Mouse (Mus musculus) myocyte (in vitro differentiated cells): Measurements from ENCODE around the gene Tex14. TPM values are rescaled to one million over a fixed set of nuclear protein-coding genes. Genes with fewer than 3 reads are reported as not detected.

ENCODE experiments used
- H3K27me3 ChIP-seq: one replicate; pipeline ENCODE4 v1.6.1; 2011; ENCODE audit not compliant: control insufficient read depth, insufficient read depth, insufficient read length
- H3K36me3 ChIP-seq: one replicate; pipeline ENCODE4 v1.6.1; 2011; ENCODE audit not compliant: control insufficient read depth, insufficient read depth
- H3K4me2 ChIP-seq: one replicate; pipeline ENCODE4 v1.6.1; 2011; ENCODE audit warnings: low read depth, control low read depth
- H3K4me3 ChIP-seq: one replicate; pipeline ENCODE4 v1.5.1; 2011; ENCODE audit warnings: mild to moderate bottlenecking, control low read depth, moderate library complexity
- H3K79me2 ChIP-seq: one replicate; pipeline ENCODE4 v1.6.1; 2011; ENCODE audit not compliant: control insufficient read depth, insufficient read depth
- H3ac ChIP-seq: one replicate; pipeline ENCODE4 v1.6.1; 2011; ENCODE audit not compliant: control insufficient read depth, insufficient read length
- CEBPB ChIP-seq: IDR thresholded peaks from 2 replicates; pipeline ENCODE4 v1.6.1; 2011; ENCODE audit warnings: mild to moderate bottlenecking, moderate library complexity; ENCODE audit not compliant: poor library complexity, insufficient read depth, severe bottlenecking
- E2F4 ChIP-seq: IDR thresholded peaks from one replicate; pipeline ENCODE4 v1.6.1; 2011; ENCODE audit warnings: mild to moderate bottlenecking, control low read depth, moderate library complexity; ENCODE audit not compliant: insufficient read depth
- MAX ChIP-seq: IDR thresholded peaks from one replicate; pipeline ENCODE4 v1.6.1; 2011; ENCODE audit warnings: low read depth, mild to moderate bottlenecking, control low read depth
- MYOD1 ChIP-seq, 3 experiments: IDR thresholded peaks; one replicate each; pipeline ENCODE4 v1.6.1; 2011; ENCODE audit warnings: control low read depth in 2 of 3, low read depth in 2 of 3, mild to moderate bottlenecking in 2 of 3, moderate library complexity in 1 of 3; ENCODE audit not compliant: insufficient read length in 2 of 3, control insufficient read depth in 1 of 3
- MYOG ChIP-seq, 3 experiments: IDR thresholded peaks; one replicate each; pipeline ENCODE4 v1.6.1; 2011; ENCODE audit warnings: control low read depth in 2 of 3, low read depth in 2 of 3, mild to moderate bottlenecking in 2 of 3; ENCODE audit not compliant: insufficient read length in 2 of 3, control insufficient read depth in 1 of 3, insufficient read depth in 1 of 3
- POLR2A ChIP-seq: IDR thresholded peaks from one replicate; pipeline ENCODE4 v1.6.1; 2011; ENCODE audit warnings: low read depth, mild to moderate bottlenecking, control low read depth, moderate library complexity; ENCODE audit not compliant: insufficient read length
- POLR2AphosphoS2 ChIP-seq: IDR thresholded peaks from one replicate; pipeline ENCODE4 v1.6.1; 2011; ENCODE audit warnings: low read depth, control low read depth; ENCODE audit not compliant: insufficient read length
- REST ChIP-seq: IDR thresholded peaks from one replicate; pipeline ENCODE4 v1.6.1; 2011; ENCODE audit warnings: mild to moderate bottlenecking, control low read depth, moderate library complexity; ENCODE audit not compliant: insufficient read depth, insufficient read length
- SRF ChIP-seq: IDR thresholded peaks from one replicate; pipeline ENCODE4 v1.6.1; 2011; ENCODE audit warnings: low read depth; ENCODE audit not compliant: control insufficient read depth, insufficient read length
- TCF12 ChIP-seq: IDR thresholded peaks from one replicate; pipeline ENCODE4 v1.6.1; 2011; ENCODE audit warnings: mild to moderate bottlenecking, control low read depth; ENCODE audit not compliant: poor library complexity, insufficient read depth, severe bottlenecking
- TCF3 ChIP-seq: IDR thresholded peaks from one replicate; pipeline ENCODE4 v1.6.1; 2011; ENCODE audit warnings: low read depth, control low read depth; ENCODE audit not compliant: insufficient read length
- USF1 ChIP-seq: IDR thresholded peaks from one replicate; pipeline ENCODE4 v1.6.1; 2011; ENCODE audit warnings: low read depth, mild to moderate bottlenecking, control low read depth, moderate library complexity
- polyA plus RNA-seq: library from polyadenylated mRNA; unstranded; fragments of >200 nt; fragmentation: generic; extraction: Trizol; gene quantifications from one replicate; pipeline ENCODE4 v1.2.1, GENCODE M21; 2012; ENCODE audit warnings: missing spikeins

The Tex14 gene
- polyA plus RNA-seq, 1 experiment, result 0.13 TPM

DNA sequence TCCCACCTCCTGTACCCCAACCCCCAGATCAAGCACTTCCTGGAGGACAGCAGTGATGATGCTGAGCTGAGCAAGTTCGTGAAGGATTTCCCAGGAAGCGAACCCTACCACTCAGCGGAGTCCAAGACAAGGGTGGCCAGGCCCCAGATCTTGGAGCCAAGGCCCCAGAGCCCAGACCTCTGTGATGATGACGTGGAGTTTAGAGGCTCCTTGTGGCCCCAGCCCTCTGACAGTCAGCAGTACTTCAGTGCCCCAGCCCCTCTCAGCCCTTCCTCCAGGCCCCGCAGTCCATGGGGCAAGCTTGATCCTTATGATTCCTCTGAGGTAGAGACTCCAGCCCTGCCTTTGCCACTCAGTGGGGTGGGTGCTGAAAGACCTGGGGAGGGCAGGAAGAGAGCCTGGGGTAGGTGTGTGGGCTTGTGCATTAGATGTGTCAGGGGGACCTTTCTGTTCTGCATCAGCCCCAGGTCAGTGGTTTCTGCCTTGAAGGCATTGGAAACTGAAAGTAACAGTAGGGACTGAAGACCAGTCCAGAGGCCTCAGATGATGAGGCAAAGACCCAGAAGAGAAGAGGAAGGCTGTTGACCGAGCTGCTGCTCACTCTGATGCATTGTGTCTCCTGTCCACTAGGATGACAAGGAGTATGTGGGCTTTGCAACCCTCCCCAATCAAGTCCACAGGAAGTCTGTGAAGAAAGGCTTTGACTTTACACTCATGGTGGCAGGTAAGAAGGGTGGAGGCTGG lies 178.6 kb downstream of the Tex14 start:
- TF ChIP-seq SRF (no peak), MAX (no peak), POLR2A (no peak)
- H3K4me3 ChIP-seq, result no peak overlapping the region
- H3K4me2 ChIP-seq, result no peak overlapping the region

DNA sequence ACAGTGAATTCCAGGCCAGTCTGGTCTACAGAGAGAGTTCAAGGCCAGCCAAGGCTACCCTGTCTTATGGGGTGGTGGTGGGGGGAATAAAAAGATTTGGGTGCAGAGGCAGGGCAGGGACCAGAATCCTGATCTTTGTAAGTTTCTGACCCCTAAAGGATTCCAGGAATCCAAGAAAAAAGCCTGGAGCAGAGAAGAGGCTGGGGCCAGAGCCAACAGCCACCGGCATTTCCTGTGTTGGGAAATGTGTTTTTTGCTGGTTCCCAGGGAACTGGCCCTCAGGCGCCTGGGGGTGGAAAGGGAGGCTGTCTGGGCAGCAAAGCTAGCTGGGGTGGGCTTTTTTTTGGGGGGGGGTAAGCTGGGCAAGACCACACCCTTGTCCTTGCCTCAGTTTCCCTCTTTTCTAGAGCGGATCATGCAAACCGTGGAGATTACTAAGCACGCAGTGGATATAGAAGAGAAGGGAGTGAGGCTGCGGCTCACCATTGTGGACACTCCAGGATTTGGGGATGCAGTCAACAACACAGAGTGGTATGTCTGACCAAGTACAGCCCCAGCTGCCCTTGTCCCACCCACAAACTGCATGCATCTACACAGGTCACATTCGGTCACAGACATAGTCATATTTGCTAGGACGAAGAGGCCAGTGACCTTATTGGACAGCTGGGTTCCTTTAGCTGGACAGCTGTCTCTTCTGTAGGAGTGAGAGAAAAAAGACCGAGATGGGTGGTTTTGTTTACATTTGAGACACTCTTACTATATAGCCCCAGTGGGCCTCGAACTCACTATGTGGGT lies 180.0 kb downstream of the Tex14 start:
- TF ChIP-seq POLR2A (no peak), MYOD1 (IDR thresholded peaks at IDR 0.05; ENCODE audit: control insufficient read depth in 1 of 3, insufficient read length in 2 of 3, low read depth in 2 of 3) (peak in 1 of 3 experiments; percentile 56), MAX (no peak), MYOG (IDR thresholded peaks at IDR 0.05; ENCODE audit: control insufficient read depth in 1 of 3, insufficient read depth in 1 of 3, insufficient read length in 2 of 3, low read depth in 2 of 3) (peak in 1 of 3 experiments; percentile 52)
- Histone ChIP-seq H3ac (no peak overlapping the region), H3K4me3 (no peak overlapping the region), H3K79me2 (no peaks in the 10 kb centered on the region), H3K4me2 (no peak overlapping the region), H3K36me3 (no peaks in the 10 kb centered on the region), H3K27me3 (no peaks in the 10 kb centered on the region)

More for the DNA sequence above, 178.6 kb downstream of the Tex14 start:
- Histone ChIP-seq H3K79me2 (no peaks in the 10 kb centered on the region), H3K36me3 (no peaks in the 10 kb centered on the region), H3ac (no peak overlapping the region), H3K27me3 (peaks cover 2% of the 10 kb centered on the region)

DNA sequence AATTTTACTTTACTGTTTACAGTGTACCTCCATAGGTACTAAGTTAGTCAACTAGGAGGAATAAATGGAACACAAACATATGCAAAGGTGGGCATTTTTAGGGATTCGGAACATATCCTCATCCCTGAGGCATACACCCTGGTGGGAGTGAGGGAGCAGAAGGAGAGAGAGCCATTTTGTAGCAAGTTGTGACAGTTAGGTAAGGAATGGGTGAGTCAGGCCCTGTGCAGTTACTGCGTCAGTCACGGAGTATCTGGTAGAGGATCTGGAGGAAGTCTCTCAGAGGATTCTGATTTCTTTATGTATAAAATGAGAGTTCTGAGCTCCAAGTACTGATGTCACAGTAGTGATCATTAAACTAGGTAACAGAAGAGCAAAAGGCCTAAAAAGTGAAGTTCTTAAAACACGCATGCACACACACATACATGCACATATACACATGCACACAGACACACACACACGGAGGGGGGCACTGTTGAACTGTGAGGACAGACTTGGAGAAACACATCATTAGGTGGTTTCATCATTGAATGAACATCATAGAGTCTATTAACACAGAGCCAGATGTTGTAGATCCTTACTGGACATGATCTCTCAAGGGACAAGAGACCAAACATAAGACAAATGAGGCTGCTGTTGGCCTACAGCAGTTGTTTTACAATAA lies 182.5 kb downstream of the Tex14 start:
- H3K36me3 ChIP-seq, result no peaks in the 10 kb centered on the region
- H3ac ChIP-seq, result no peak overlapping the region
- TF ChIP-seq REST (no peak), CEBPB (no peak), SRF (no peak), TCF3 (no peak), MAX (no peak), MYOG (IDR thresholded peaks at IDR 0.05; ENCODE audit: control insufficient read depth in 1 of 3, insufficient read depth in 1 of 3, insufficient read length in 2 of 3, low read depth in 2 of 3) (no peak), POLR2A (no peak)
- H3K27me3 ChIP-seq, result no peaks in the 10 kb centered on the region
- no peak overlapping the region for H3K4me3 ChIP-seq
- no peak overlapping the region for H3K4me2 ChIP-seq
- H3K79me2 ChIP-seq, result peaks cover 7% of the 10 kb centered on the region

DNA sequence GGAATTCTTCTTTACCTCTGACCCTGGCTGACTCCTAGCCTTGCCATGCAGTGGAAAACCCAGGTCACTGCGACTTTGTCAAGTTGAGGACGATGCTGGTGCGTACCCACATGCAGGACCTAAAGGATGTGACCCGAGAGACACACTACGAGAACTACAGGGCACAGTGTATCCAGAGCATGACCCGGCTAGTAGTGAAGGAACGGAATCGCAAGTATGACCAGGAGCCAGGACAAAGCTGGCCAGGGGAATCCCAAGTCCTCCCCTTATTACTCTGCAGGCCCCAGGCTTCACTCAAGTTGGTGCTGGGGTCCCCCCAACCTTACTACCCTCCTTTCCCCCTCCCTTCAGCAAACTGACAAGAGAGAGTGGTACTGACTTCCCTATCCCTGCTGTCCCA lies 184.7 kb downstream of the Tex14 start:
- Histone ChIP-seq H3K4me3 (no peak overlapping the region), H3K36me3 (no peaks in the 10 kb centered on the region), H3ac (no peak overlapping the region), H3K4me2 (no peak overlapping the region), H3K79me2 (peaks cover 7% of the 10 kb centered on the region), H3K27me3 (no peaks in the 10 kb centered on the region)
- TF ChIP-seq POLR2AphosphoS2 (peak; percentile 3), USF1 (no peak), MYOG (IDR thresholded peaks at IDR 0.05; ENCODE audit: control insufficient read depth in 1 of 3, insufficient read depth in 1 of 3, insufficient read length in 2 of 3, low read depth in 2 of 3) (no peak), MAX (no peak)

DNA sequence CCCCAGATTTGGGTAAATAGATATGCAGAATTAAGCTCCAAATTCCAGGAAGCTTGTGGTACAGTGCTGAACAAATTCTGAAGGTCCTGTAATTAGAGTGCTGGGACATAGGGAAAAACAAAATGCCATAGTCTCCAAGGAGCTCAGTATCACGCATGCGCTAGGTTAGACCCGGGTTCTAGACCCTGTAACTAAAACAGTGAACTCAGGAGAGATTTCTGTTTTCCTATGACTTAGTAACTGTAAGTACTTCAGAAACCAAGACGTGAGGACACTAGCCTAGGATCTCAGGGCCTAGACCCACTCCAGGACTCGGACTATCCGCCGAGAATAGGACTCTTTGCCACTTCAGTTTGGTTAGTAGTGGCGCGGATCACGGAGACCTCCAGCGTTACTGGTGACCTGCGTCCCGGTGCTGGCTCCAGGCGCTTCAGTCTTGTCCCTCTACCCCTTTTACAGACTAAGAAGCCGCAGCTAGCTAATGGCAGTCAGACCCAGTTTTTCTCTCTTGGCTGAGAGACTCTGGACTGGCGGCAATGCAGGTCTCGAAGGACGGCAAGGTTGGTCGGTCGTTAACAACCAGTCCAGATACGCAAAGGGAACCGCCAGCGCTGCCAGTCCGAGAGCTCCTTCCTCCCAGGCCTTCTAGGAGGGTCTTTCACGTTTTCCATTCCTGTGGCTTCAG lies 186.1 kb downstream of the Tex14 start:
- Histone ChIP-seq H3K36me3 (no peaks in the 10 kb centered on the region), H3K4me3 (peak overlapping the region; percentile 97), H3K4me2 (peak overlapping the region; percentile 93), H3ac (peak overlapping the region; percentile 57), H3K79me2 (peaks cover 8% of the 10 kb centered on the region), H3K27me3 (no peaks in the 10 kb centered on the region)
- TF ChIP-seq MAX (no peak), REST (no peak), MYOG (IDR thresholded peaks at IDR 0.05; ENCODE audit: control insufficient read depth in 1 of 3, insufficient read depth in 1 of 3, insufficient read length in 2 of 3, low read depth in 2 of 3) (no peak), MYOD1 (IDR thresholded peaks at IDR 0.05; ENCODE audit: control insufficient read depth in 1 of 3, insufficient read length in 2 of 3, low read depth in 2 of 3) (no peak), TCF3 (no peak), E2F4 (no peak), SRF (no peak), POLR2A (no peak), TCF12 (no peak), POLR2AphosphoS2 (no peak), CEBPB (no peak), USF1 (no peak)
